Mouse (Mus musculus): ENCODE data around the gene Cabp2.

Gene Cabp2

DNA sequence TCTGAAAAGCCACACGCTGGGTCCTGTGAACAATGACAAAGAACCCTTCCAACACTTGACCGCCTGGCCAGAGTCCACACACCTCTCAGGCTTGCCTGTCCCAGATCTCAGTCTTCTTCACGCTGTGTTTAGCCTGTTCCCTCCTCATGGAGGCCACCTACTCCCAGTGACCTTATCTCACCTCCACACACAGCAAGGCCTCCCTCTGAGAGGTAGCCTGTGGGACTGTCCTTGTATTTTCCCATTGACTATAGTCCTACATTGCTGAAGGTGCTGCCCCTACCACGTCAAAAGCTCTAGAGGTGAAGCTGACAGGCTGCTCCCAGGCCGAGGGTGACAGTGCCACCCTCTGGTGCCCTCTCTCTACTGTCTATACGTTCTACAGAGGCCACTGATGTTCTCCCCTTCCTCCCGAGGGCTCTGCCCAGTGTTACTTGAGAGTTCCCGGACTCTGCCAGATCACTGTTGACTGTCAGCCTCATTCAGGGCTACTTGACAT, 818 bp upstream of the Cabp2 start:
- in situ Hi-C loops (cut with MboI, MseI), result no loop called here

DNA sequence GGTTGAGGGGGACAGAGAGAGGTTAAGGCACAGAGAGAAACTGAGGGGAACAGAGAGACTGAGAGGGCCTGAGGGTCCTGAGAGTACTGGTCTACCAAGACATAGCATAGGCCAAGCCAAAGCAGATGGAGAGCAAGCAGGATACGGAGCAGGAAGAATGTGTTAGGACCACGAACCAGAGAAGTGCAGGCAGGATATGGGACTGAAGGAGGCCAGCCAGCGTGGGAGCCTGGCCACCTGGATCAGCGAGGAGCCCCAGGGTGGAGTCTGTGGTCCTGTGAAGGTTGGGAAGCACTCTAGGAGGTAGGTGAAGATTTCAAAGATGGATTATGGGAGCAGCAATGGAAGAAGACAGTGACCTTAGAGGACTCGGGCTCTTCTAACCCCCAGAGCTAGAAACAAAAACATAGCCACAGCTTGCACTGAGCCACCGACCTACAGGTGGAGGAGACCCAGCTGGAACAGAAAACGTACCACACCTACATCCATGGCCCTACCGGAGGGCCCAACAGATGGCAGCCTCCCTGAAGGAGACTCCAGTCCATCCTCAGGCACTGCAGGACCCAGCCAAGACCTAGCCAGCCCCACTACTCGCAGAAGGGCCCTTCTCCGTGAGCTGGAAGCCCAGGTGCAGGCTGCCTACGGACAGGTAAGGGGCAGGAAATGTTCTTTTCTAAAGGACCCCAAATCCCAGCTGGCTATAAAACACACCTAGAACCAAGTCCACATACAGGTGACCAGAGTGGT, 1.0 kb downstream of the Cabp2 start:
- in situ Hi-C loops (cut with MboI, MseI), result no loop called here

DNA sequence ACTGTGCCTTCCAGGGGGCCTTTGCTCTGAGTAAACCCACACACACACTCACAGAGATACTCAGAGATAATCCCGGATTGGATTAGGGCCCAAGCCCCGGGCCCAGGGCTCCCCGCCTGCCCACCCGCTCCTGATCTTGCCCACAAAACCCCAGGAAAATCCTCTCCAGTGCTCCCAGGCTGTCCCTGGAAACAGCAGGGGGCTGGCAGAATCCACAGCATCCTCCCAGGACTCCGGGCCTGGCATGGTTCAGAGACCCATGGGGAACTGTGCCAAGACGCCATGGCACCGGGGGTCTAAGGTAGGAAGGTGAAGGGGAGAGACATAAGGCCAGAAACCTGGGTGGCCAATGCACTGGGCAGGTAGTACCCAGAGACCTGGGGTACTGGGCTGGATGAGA, 1.9 kb downstream of the Cabp2 start:
- in situ Hi-C loops (cut with MboI, MseI), result no loop called here

DNA sequence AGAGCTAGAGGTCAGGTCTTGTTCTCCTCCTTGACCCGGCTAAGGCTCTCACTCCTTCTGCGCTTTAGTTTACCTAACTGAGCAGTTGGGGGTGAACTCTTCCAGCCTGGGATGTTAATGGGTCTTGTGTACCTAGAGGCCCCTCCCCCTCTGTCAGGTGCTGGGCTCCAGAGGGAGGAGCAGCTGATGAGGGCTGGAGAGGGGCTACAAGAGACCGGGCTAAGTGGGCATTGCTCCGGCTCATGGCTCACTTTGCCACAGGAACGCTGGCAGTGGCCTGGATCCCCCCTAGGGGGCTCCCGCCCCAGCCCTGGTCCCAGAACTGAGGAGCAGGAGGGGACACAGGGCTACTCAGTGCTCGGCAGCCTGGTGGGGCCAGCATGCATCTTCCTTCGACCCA, 2.4 kb downstream of the Cabp2 start:
- in situ Hi-C loops (cut with MboI, MseI), result no loop called here

DNA sequence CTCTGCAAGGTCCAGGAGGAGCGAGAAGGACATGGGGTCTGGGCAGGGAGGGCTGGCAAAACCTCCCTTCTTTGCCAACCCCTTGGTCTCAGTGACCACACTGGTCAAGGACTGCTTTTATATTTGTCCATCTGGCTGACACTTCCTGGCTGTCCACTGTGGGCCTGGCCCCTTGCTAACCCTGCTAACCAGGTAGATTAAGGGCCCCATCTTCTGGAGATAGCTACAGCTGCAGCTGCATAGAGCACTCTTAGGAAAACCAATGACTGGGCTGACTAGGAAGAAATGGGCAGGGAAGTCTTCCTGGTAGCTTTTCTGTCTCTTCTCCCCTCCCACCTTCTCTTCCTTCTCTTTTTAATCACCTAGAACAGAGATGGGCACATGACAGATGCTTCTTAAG, 3.6 kb downstream of the Cabp2 start:
- in situ Hi-C loops (cut with MboI, MseI), result no loop called here

DNA sequence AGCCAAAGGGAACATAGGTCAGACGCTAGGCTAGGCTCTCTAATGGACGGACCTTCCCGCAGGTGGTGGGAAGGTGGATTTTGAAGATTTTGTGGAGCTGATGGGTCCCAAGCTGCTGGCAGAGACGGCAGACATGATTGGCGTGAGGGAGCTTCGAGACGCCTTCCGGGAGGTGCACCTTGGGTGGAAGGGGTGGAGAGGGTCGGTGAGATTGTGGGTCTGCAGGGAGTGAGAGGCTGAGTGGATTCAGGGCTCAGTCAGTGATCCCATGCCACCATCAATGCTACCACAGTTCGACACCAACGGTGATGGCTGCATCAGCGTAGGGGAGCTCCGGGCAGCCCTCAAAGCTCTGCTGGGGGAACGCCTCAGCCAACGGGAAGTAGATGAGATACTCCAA, 4.8 kb downstream of the Cabp2 start:
- in situ Hi-C loops (cut with MboI, MseI), result no loop called here

DNA sequence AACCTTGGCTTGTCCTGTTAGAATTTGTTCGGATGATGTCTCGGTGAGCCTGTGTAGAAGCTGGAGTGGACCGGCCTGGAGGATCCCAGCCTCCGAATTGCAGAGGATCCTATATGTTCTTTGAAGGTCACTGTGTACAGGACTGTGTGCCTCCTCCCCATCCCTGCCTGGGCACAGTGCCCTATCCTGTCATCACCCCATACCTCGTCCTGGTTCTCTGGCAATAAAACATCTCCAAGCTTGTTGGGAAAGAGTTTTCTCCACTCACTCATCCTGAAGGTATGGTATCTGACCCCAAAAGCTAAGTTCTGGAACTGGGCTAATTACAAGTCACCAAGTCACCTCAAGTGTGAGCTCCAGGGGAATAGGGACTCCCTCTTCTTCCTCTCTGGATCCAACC, 5.7 kb downstream of the Cabp2 start:
- in situ Hi-C loops (cut with MboI, MseI), result no loop called here

DNA sequence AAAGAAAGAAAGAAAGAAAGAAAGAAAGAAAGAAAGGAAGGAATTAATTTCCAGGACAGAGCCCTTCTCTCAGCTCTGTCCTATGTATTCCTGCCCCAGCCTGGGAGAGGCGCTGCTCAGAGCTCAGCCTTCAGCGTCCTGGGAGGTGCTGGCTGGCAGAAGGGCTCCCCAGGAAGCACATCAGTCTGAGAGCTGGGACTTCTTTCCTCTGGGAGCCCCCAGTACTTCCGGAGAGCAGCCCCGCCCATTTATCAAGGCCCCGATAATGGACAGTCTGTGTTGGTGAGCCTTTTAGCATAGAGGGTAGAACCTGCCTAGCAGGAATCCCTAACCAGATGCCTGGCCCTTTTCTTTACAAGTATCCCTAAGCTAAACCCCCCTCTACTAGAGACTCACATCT, 6.8 kb downstream of the Cabp2 start:
- in situ Hi-C loops (cut with MboI, MseI), result no loop called here

DNA sequence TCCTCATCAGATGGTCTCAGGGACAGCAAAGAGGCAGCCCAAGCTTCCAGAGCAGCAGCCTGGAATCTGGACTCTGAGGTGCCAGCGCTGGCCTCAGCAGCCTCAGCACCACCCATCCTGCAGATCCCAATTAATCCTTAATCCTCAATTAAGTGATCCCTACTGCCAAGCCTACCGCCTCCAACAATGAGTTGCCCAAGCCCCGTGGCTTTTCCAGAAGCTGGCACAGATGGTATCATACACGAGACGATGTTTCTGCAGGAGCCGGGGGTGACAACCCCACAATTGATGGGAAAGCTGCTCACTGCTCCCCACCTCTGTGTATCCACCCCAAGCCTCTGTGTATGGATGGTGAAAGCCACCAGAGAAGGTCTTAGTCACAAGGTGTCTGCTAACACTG, 7.8 kb downstream of the Cabp2 start:
- in situ Hi-C loops (cut with MboI, MseI), result no loop called here

DNA sequence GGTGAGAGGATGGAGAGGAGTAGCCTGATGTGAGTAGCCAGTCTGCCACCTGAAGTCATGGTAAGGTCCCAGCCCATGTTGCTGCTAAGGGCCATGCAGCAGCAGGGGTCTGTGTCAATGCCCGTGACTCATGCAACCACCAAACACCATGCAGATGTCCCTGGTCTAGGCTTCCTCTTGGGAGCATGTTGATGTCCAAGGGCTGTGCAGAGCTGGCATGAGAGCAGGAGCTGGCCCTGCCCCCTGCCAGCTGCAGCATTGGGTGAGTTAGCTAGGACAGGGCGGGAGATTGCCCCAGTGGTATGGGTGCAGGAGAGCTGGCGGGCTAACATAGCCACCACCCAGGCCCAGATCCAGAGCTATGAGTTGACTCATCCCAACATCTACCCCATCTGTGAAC, 9.1 kb downstream of the Cabp2 start:
- in situ Hi-C loops (cut with MboI, MseI), result loop anchor here (5.0 kb wide), 1 partner anchor 33 kb away; the partner anchor contains the start of gene Gstp3

DNA sequence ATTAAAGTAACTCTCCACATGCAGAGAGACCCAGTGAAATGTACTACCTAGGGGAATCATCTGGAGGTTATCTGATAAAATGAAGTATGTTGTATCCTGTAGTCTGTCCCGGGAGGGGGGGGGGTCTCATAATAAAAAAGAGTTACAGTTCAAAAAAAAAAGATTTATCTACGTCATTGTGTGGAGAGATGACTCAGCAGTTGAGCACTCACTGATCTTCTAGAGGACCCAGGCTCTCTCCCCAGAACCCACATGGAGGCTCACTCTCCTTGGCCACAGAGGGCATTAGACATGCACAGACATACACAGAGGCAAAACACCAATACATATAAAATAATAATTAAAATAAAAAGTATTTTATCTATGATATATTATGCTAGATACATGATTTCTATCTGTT, 10.0 kb downstream of the Cabp2 start:
- in situ Hi-C loops (cut with MboI, MseI), result loop anchor here (5.0 kb wide), 1 partner anchor 34 kb away; the partner anchor contains the start of gene Gstp3

DNA sequence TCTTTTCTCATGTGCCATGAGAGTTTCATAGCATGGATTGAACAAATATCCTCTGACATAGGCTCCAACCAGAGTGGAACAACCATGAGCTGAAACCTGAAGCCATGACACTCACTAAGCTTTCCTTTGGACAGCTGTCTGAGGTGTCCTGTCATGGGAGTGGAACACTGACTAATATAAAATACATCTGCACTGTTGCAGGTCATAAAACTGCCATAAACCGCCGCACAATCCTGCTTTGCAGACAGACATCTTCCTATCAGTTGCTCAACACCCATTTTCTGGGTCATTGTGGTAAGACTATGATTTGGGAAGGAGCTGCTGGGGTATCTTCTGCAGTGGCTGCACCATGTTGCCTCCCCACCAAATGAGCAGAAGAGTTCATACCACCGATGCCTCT, 11.4 kb downstream of the Cabp2 start:
- in situ Hi-C loops (cut with MboI, MseI), result loop anchor here (5.0 kb wide), 1 partner anchor 35 kb away; the partner anchor contains the start of gene Gstp3

DNA sequence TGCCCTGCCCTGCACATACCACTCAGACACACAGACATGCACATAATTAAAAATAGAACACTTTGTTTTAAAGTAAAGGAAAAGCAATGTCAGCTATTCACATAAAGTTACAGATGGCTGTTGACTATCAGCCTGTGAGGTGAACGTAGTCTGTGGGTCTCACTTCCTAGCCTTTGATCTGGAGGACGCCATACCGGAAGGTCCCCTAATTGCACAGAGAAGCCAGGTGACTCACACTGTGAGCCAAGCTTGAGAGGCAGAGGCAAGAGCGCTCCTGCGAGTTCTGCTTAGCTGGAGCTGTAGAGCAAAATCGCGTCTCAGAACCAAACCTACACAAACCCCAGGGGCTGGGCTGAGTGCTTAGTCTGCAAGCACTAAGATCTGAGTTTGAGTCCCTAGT, 12.4 kb downstream of the Cabp2 start:
- in situ Hi-C loops (cut with MboI, MseI), result loop anchor here (5.0 kb wide), 1 partner anchor 36 kb away; the partner anchor contains the start of gene Gstp3

DNA sequence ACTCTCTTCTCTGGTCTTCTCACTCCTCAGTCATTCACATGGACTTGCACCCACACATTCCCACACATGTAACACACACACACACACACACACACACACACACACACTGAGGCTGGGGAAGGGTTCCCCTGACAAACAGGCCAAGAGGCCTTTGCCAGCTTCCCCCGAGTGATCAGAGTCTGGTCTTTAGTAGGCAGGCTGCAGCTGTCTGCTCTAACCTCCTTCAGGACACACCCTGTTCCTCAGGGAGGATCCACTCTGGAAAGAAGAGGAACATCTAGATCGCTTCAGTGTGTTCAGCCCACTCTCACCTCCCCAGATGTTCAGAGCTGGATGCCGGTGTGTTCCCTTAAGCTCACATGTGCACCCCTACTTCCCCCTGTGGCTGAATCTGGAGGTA, 13.0 kb downstream of the Cabp2 start:
- in situ Hi-C loops (cut with MboI, MseI), result loop anchor here (5.0 kb wide), 1 partner anchor 37 kb away; the partner anchor contains the start of gene Gstp3

DNA sequence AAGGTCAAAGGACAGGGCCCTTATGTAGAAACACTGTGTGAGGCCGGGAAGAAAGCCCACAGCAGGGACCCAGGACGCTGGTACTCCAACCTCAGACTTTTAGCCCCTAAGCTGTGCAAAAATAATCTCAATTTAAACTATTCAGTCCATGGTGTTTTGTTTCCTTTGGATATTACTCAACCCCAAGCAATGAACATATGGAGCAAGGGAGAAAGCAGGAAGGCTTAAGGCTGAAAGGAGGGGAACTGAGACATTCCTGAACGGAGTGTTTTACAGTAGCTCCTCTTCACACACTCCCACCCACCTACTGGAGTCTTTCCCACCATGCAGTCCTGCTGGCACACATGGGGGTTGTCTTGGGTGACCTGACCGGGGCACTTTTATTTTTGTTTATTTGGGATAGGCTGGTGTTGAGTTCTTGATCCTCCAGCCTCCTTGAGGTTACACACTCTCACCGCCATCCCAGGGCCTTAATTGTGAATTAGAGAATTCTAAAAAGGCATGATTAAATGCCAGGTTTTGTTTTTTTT, 13.5 kb downstream of the Cabp2 start:
- in situ Hi-C loops (cut with MboI, MseI), result loop anchor here (5.0 kb wide), 2 partner anchors 38 to 47 kb away; partner anchors contain the start of genes Cabp4 and Gstp3

DNA sequence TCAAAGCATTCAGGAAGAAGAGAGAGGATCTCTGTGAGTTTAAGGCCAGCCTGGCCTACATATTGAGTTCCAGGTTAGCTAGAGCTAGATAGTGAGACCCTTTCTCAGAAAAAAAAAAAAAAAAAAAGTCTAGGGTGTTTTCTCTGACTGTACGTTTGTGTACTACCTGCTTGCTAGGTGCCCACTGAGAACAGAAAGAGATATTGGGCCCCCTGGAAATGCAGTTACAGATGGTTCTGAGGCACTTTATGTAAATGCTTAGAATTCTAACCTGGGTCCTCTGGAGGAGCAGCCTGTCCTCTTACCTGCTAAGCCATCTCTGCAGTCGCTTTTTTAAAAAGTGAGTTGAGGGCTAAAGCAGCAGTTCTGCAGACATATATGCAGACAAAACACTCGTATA, 14.4 kb downstream of the Cabp2 start:
- in situ Hi-C loops (cut with MboI, MseI), result loop anchor here (5.0 kb wide), 1 partner anchor 46 kb away; the partner anchor contains the start of gene Cabp4

DNA sequence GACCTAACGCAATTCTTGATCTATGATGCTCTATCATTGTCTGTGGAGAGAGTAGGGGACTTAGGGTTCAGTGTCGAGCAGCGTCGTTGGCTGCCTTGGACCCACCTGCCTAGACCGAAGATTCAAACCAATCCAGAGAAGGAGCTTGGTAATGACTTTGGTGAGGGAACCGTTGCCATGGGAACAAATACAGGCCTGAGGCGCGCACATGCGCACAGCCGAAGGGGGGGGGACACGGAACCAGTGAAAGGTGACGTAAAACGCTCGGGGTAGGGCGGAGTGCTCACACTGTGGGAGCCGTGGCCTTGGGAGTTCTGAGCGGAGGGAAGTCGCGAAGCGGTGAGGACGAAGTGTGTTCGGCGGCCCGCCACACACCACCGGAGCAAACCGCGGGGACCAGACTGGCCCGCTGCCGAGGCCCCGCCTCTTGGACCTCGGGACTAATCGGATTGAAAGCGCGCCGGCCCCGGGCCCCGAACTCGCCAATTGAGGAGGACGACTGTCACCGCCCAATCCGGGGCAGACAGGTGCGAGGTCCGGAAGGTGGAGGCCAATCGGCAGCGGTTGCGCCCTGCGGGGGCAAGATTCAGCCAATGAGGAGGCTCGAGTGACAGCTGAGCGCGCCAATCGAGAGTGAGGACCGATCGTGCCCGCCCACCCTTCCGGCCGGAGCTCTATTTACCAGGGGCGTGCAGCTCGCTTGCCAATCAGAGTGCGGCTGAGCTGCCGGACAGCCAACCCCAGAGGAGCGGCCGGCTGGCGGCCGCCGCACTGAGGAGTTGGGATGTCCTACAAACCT, 15.5 kb downstream of the Cabp2 start, which contains the start of gene Cdk2ap2:
Cdk2ap2 (plus strand) TSS at position 541 of the 799 bp plus-strand sequence.
- in situ Hi-C loops (cut with MboI, MseI), result loop anchor here (5.0 kb wide), 1 partner anchor 45 kb away; the partner anchor contains the start of gene Cabp4

DNA sequence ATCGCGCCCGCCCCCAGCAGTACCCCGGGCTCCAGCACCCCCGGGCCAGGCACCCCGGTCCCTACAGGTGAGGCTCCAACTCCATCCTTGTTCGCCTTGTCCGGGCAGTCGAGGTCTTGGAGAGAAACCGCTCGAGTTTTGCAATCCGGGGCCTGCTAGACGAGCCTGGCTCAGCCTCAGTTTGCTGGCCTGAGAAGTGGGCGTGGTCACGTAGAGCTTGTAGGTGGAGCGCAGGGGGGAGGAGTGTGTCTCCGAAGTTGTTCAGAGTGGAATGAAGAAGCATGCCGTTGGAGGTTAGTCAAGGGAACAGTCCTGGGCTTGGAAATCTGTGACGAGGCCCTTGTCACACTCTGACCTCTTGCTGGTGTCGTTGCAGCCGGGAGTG, 16.1 kb downstream of the Cabp2 start:
- in situ Hi-C loops (cut with MboI, MseI), result loop anchor here (5.0 kb wide), 1 partner anchor 45 kb away; the partner anchor contains the start of gene Cabp4

DNA sequence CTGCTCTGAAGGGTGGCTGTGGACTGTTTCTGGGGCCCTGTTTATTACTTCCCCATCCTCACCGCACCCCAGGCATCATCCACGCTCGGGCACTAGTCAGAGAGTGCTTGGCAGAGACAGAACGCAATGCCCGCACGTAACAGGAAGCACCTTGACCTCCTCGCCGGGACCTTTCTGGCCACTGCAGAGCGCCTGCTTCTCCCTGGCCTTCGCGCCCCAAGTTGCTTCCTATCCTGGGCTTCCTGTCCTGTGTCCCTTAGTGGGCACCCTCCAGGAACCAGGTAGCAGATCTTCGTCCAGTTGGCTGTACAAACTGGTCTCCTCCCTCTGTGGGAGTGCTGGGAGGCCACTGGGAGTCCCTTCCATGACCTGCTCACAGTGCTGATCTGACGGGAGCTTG, 17.0 kb downstream of the Cabp2 start:
- in situ Hi-C loops (cut with MboI, MseI), result loop anchor here (5.0 kb wide), 1 partner anchor 44 kb away; the partner anchor contains the start of gene Cabp4

DNA sequence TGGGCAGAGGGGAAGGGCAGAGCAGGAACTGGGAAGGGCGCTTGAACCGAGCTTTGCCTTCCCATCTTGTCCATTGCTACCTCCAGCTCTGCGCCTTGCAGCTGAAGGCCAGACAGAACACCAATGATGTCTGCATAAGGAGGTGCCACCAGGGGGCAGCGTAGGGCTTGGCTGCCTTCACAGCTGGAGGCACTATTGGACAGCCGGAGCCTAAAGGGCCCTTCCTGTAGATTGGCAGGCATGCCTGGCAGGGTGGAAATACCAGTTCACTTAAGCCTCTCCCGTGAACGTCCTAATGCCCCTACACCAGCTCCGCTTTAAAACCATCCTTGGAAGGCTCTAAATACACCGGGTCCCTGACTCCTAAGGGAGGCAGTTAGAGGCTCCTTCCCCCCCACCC, 17.7 kb downstream of the Cabp2 start:
- in situ Hi-C loops (cut with MboI, MseI), result loop anchor here (5.0 kb wide), 1 partner anchor 43 kb away; the partner anchor contains the start of gene Cabp4

DNA sequence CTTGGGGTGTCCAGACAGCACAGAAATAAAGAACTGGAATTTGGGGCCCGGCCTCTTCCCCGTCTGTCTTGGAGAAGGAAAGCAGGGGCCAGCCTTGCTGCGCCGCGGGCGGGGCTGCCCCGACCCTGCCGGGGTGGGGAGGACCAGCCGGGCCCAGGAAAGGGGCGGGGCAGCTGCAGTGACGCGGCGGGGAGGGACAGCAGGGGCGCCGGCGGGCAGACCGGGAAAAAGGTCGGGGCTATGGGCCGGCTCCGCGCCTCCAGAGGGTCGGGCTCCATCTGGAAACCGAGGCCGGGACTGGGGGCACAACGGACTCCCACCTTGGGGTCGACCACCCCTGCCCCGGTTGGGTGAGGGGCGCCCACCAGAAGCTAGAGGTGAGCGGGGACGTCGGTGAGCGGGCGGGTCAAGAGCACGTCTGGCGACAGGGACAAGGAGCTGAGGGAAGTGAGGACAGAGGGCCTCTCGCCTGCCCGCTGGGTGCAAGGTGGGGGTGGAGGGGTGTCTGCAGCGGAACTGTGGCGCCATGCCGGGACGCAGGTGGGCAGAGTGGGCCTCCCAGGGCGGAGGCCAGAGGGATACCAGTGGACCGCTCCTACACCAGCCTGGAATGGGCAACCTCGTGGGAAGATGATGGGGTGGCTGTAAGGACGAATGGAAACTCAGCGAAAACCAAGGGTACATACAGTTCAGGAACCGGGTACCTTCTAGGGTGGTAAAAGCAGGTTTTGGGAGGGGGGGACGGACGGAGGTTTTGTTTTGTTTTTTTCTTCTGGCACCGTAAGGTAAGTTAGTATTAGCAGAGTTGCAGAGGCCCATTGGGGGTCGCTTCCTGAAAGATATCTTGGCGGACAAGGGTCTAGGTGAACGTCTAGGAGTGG, 18.7 kb downstream of the Cabp2 start, which contains the start of gene Pitpnm1:
Pitpnm1 (plus strand) TSS at position 162 of the 881 bp plus-strand sequence.
- in situ Hi-C loops (cut with MboI, MseI), result loop anchor here (5.0 kb wide), 1 partner anchor 42 kb away; the partner anchor contains the start of gene Cabp4

All from T-helper 2 cell (primary cell).